Mouse (Mus musculus) activated CD4-positive, CD25-positive, alpha-beta regulatory T cell, adult 4 months (primary cell): ENCODE results near the gene B3gnt4. TPM values are rescaled to one million over a fixed set of nuclear protein-coding genes. Genes with fewer than 3 reads are reported as not detected.
"Not testable (repeated sequence)": the region's sequence is repeated elsewhere in the genome, so short reads cannot be mapped to it uniquely, and the experiment has no call there.

ENCODE experiments used
- ATAC-seq: one replicate; pipeline ENCODE4 v1.8.0; 2017
- polyA plus RNA-seq, 2 experiments: library from polyadenylated mRNA; unstranded; fragments of 100-300 nt; shearing (Covaris generic); gene quantifications; one replicate each; pipeline ENCODE4 v1.2.1; 2017

Gene B3gnt4
- under 1 TPM in 1 of 2 experiments, not detected in 1; 0.33 TPM for polyA plus RNA-seq

DNA sequence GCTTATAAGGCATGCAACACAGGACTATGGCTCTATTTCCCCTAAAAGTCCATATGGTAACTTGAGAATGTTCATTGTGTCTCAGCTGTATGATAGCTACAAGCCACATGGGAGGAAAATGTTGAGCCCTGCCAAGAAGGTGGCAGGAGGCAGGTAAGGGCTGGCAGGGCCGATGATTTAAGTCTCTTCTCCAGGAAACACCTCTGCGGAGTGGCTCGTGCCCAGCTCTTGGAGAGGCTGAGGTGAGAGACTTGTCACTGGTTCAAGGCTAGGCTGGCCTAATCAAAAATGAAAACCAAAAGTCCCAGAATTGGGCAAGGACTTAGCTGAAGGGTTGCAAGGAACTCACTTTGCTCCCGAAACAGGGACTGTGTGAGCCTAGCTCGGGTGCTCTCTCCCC is at the start of gene B3gnt4:
Gene B3gnt4, plus strand, starts transcription at position 301 of the 400 bp plus-strand sequence.
- ATAC-seq, result no peak

DNA sequence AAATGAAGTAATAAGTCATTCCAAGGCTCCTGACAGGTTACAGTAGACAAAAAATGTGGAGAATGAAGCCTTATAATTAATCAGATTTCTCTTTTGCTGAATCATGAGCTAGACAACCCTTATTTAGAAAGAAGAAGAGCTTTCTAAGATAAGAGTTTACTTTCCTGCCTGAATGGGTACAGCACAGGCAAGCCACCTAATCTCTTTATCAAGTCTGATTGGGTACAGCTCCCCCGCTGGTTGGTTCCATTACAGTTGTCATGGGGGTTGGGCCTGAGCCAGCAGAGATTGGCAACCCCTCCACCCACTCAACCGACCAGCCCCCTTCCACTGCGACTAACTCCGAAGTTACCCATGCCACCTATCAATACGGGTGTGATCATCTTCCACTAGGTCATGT is 48.8 kb upstream of the B3gnt4 start:
- ATAC-seq, result no peak

DNA sequence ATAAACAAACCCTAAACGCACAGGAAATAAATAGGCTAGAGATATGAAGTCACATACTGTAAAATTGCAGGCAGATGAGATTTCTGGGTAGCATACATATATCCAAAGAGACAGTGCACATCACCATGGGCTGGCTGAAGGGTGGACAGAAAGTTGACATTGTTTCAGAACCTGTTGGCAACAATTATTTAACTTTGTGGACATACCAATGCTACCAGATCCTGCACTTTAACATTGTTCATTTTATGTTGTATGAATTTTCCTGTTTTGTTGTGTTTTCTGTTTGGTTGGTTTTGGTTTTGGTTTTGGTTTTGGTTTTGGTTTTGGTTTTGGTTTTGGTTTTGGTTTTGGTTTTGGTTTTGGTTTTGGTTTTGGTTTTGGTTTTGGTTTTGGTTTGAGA is 45.6 kb upstream of the B3gnt4 start:
- ATAC-seq, result no peak

DNA sequence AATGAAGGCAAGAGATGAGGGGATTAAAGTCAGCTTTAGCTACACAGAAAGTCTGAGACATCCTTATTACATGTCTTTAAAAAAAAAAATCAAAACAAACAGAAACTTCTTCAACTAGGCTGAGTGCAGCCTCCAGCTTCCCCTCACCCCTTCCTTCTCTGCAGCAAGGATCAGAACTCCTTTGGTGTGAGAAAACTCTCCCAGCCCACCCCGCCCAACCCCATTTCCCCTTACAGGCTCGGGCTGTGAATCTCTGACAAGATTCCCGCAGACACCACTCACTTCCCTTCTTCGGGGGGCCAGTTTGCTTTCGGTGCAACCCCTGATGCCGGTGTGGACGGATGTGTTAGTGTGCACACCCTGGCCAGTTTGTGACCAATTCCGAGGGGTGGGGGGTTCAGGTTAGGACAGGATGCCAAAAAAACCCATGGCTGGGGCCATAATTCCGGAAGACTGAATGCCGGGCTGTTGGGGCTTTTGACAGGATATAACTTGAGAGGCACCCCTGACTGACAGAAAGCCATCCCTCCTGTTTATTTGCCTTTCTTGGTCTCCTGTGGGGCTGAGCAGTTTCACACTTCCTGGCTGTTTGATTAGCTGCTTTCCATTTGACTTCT is 39.4 kb upstream of the B3gnt4 start:
- peak; percentile 83 for ATAC-seq

DNA sequence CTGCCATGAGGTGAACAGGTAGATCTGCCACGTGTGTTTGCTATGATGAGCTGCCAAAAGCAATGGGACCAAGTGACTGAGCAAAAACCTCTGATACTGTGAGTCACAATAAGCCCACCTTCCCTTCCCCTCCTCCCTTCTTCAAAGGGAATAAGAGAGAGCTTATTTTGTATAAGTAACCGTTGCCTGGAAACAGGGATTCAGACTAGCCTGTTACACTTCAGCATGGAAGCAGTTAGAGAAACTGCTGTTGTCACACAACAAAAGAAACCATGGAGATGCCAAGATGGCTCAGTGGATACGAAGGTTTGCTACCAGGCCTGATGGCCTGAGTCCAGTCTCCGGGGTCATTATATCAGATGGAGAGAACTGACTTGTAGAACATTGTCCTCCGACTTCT is 36.4 kb upstream of the B3gnt4 start:
- ATAC-seq, result no peak

DNA sequence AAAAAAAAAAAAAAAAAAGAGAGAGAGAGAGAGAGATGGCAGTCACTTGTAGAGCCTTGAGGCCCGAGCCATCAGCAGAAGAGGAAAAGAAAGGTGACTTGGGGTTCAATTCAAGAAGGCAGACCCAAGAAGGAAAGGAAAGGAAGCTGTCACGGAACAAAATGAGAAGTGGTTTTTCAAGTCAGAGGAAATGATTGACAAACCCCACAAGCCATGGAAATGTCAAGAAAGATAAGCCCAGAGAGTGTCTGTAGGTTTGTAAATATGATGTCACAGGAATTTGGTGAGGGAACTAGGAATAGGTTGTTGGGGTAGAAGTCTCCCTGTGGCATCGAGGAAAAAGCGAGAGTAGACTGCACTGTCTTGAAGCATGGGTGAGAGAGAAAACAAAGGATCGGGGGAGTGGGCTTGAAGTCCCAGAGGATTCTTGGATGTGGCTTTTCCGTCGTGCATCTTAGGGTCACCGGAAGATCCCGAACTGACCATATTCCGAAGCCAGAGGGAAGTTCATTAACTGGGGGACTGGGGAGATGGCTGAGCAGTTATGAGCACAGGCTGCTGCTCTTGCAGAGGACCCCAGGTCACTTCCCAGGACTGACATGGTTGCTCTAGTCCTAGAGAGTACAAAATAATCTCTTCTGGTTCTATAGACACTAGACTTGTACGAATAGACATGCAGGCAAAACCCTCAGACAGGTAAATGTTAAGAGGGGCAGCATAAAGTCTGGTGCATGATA is 22.4 kb upstream of the B3gnt4 start:
- no peak for ATAC-seq

DNA sequence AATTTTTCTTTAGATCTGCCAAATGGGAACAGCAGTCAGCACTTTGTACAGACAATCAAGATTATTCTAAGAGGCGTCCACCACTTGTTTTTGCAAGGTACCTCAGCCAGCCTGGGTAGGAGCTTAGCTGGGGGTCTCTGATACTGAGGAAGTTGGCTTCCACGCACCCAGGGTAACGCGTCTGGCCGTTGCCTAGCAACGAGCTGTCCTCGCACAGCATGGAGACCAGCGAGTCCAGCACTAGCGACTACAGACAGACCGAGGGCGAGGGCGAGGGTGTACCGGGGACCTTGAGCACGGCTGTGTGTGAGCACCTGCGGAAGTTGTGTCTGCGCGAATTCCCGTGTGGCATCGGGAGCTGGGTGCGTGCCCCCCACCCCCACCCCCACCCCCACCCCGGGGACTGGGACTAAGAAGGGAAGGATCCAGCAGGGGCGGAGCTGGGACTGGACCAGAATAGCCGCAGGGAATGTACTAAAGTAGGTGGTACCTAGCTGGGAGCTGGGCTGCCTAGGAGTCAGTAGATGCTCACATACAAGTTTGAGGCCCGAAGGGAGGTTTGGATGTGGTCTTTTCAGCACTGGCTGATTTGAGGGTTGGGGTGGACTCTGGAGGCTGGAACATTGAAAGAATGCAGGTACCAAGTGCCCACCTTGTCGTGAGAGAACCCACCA is 21.0 kb upstream of the B3gnt4 start, which contains the start of the genes Lrrc43 and Il31:
Gene Lrrc43, plus strand, starts transcription at position 194 of the 674 bp plus-strand sequence.
Gene Il31, minus strand, starts transcription at position 378 of the 674 bp plus-strand sequence.
- ATAC-seq, result no peak

DNA sequence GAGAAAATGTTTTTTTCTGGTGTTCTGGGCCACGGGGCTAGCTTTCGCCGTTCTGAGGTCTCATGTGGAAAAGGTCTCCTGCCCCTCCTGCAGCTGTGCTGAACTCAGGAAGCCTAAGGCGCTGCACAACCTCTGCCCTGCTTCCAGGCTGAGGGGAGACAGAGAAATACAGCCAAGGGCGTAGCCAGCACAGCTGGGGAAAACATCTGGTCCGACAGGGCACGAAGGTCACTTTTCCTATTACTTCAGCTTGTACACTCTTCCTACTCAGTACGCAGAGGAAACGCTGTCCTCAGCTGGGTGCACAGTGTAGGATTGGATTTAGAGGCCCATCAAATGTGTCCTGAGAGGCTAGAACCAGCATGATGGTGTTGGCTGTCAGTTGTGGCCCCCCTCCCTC is 20.3 kb upstream of the B3gnt4 start:
- ATAC-seq, result no peak

DNA sequence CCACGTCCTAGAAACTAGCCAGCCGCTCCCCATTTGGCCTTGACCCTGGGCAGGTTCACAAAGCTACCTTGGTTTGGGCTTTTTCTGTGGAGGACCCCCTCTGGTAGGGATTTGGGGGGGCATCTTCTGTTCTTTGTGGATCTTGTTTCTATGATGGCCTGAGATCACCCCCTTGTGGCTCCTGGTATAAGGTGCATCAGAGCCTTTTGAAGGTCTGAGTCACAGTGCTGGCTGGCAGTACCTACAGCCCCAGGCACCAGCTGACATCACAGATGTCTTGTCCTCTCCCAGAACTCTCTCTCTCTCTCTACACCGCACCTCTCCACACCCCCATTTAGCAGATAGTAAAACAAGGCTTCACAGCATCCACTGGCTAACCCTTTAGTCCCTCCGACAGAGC is 10.5 kb upstream of the B3gnt4 start:
- no peak for ATAC-seq

DNA sequence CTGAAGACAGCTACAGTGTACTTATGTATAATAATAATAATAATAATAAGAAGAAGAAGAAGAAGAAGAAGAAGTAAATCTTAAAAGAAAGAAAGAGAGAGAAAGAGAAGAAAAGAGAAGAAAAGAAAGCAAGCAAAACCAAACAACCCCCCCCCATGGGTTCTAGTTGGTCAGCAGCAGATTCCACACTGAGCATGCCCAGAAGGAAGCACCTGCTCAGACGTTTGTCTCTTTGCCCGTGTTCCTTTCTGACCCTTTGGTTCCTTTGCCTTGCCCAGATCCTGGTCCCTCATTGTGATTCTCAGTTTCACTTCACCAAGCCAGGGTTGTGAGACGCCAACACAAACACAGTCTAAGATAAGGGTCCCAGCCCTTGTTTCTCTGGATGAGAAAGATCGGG is 8.3 kb upstream of the B3gnt4 start:
- ATAC-seq, result no peak

DNA sequence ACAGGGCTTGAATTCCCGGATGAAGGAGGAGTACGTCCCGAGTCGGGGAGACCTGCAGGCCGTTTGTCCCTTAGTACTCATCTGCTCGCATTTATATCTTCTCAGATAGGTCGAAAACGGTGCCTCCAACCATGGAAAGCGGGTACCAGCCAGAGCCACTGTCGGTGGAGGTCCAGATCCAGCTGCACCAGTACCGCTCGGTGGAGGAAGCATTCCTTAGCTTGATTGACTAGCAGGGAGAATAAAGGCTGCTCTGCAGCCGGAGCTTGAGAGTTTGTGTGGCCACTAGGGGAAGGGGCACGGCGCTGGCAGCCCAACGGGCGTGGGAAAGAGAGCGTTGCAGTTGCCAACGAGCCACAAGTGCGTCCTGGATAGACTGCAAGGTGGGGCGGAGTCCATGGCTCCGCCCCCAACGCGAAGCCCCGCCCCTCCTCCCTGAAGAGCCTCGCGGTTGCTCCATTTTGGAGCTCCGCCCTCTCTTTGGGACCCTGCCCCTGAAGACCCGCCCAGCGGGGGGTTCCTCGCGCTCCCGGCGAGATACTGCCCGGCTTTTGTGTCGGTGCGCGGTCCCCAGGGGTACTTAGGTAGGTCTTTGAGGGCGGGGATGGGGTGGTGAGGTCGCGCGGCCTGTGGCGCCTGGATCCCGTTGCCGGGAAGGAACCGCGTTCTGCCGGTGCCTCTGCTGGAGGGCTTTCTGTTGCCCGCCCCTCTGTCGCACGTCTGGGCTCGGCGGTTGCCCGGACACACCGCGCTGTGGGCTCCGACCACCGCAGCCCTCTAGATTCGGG is 2.1 kb upstream of the B3gnt4 start:
- ATAC-seq, result peak; percentile 82

DNA sequence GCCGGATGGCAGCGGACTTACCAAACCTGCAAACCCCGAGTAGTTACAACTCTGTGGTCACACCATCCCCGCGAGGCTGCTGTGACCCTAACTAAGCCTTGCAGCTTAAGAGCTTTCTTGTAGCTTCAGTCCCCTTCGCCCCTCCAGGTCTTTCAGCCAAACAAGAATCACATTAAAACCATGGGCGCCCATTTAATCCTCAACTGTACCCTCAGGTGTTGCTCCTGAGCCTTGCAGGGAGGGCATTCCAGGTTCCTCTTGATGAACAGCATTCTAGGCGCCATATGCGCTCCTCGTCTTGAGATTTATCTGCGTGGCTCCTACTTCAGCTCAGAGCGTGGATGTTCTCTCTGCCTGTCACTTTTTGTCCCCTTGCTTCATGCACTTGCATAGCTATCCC is 1.3 kb upstream of the B3gnt4 start:
- no peak for ATAC-seq

DNA sequence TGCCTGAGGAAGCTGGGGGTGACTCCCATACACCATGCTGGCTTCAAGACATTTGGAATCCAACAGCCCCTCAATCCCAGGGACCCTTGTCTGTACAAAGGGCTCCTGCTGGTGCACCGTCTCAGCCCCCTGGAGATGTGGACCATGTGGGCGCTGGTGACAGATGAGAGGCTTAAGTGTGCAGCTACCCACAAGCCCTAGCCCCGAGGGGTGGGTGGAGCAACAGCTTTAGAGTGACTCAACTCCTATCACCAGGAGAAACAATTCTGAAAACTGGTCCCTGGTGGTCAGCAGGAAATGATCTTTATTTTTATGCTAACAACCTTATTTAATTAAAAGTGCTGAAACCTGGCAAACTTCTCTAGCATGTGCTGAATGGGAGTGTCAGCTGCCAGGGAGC is 1.2 kb downstream of the B3gnt4 start:
- not testable (repeated sequence) for ATAC-seq

DNA sequence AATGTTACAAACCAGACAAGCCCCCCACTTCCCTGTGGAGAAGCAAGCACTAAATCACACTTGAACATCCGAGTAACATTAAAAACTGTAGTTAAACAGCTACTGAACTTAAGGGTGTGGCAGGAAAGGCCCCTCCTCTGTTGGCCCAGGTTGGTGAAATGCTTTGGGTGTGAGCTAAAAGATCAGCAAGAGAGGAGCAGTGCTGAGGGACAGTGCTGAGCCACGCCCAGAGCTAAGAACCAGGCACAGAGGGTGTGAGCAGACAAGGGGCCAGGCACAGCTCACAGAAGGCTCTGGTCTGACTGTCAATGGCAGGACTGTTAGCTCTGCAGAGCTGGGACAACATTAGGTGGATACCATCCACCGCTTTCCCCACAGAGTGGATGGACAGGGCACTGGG is 1.8 kb downstream of the B3gnt4 start:
- ATAC-seq, result no peak

DNA sequence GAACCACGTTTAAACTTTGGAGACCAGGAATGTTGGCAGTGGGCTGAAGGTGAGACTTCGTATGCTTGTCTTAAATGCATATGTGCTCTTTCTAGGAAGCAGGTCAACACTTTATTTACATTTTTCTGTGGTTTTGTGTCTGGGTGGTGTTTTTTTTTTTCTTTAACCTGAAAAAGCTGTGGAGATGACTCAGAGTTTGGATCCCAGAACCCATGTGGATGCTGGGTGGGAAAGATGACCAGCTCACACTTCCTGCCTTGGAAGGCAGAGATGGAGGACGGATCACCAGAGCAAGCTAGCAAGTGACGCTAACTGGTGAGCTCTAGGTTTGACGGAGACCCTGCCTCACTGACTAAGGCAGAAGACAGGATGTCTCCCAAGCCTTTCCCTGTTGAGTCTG is 4.6 kb downstream of the B3gnt4 start:
- ATAC-seq, result no peak

DNA sequence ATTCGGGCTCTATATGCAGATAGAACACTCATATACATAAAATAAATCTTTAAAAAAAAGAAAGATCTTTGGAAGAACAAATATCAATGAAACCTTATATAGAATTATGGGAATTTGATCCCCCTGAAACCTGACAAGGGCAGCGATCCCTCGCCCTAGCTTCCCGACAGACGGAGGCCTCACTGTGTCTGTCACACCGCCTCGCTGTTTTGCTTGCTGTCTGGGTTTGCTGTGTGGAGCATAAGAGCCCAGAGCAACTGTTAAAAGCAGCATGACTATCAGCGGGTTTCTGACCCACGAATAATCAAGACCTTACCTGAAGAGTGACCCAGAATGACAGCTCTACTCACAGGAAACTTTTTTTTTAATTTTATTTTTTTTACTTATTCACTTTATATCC is 10.4 kb downstream of the B3gnt4 start:
- no peak for ATAC-seq

DNA sequence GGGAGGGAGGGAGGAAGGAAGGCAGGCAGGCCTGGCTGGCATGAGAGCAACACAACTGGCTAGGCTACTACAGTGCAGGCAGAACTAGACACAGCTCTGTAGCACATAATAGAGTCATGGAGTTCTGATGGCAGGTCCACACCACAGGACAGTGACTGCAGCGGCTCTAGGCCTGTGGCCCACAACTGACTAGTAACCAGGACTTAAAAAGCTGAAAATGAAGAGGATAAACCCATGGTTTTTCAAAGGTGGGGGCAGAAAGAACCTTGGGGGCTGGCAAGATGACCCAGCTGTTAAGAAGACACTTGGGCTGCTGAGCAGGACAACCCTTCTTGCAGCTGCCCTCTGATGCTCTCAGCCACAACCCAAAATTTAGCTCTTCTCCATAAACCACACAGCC is 11.4 kb downstream of the B3gnt4 start:
- no peak for ATAC-seq

DNA sequence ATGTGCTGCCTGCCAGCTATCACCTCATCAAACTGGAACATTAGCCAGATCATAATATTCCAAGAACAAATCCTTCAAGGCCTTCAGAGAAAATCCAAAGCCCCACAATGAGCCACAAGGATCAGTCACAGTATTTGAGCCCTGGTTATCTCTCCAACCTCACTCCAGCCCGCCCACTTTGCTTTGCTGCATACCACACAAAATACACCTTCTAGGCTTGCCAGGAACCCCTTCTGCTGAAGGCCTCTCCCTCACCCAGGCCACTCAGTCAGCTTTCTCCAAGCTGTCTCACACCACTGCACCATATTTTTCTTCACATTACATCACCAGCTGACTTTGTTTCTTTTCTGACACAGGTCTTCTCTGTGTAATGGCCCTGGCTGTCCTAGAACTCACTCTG is 11.9 kb downstream of the B3gnt4 start:
- ATAC-seq, result no peak

DNA sequence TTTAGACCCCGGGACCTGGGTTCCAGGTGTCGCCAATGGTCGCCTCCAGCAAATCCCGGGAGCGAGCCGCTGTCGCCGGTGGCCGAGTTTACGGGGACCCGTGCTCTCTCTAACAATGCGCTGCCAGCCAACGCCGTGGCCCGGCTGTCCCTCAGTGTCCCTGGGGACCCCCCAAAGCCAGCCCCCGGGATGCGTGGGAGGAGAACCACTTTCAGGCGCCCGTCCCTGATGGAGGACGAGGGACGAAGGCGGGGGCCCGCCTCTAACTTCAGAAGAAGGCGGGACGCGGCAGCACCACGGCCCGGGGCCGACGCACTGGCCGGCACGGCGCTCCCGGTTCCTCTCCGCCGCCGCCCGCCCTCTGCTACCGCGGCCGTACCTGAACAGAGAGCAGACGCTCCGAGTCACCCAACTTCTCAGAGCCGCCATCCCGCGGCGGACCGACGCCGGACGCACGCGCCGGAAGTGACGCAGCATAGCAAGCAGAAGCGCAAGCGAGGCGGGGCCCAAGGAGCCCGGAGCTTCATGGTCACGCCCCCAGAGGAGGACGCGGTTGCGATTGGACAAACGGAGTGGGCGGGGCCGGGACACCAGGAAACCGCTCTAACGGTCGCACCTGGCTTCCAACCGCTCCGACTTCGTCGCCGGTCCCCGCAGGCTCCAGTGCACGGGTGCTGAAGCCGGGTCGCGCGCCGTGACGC is 13.6 kb downstream of the B3gnt4 start, which contains the start of gene Diablo:
Gene Diablo, minus strand, starts transcription at position 485 of the 701 bp plus-strand sequence.
- peak; percentile 97 for ATAC-seq

DNA sequence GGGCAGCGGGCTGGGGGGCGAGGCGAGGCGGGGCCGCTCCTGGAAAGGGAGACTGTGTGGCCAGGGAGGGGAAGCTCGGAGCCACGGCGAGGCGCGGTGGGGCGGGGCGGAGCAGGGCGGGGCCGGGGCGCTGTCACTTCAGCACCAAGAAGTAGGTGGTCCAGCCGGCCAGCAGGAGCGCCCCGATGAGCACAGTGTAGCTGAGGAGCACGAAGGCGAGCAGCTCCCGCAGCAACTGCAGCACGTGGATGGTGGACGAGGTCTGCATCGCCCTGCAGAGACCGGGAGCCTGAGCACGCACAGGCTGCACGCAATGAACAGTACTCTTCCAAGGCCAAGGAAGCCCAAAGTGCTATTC is 14.1 kb downstream of the B3gnt4 start:
- ATAC-seq, result peak; percentile 60

DNA sequence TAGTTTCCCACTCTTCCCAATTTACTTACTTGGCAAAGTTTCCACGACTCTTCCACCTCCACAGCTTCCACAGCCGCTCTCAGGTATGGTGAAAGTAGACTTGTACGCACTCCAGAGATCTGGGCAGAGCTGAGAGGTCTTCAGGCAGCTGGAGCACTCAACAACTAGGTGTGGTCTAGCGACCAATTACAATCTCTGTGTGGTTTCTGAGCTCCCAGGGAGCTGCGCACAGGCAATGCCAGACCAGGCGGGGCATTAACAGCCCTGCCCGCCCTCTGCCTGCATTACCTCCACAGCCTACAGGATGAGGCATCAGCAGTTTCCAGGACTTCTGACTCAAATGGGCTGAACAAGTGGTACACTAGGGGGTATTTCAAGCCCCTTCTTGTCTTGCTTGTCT is 15.0 kb downstream of the B3gnt4 start, which contains the start of gene Gm49027:
Gene Gm49027, minus strand, starts transcription at position 208 of the 400 bp plus-strand sequence.
- no peak for ATAC-seq

DNA sequence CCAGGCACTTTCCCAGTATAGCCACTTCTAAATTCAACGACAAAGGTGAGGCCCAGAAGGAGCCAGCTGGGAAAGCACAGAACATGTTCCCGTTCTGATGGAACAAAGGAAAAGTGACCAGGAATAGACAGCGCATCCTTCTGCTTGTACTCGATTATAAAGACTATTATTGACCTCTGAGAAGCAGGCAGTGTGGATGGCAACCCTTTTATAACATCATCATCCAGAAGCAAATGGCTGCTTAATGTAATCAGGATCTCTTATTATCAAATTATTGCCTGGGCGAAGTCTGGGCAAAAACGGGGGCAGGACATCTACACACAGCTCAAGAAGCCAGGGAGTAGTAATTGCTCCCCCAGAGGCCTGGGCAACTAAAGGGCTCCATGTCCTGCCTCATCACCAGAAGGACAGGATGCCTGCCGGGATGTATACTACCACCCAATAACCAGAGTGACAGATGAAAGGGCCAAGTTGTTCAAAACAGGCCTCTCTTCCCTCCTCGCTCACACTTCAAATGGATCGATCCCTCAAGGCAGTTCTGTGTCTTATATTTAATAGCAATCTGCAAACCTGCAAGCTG is 15.7 kb downstream of the B3gnt4 start:
- ATAC-seq, result no peak
